Mouse (Mus musculus) olfactory bulb, adult 2 months (tissue): Measurements from ENCODE around the gene Fam83e.

Experiments used
- CTCF ChIP-seq: fragments of 200-500 bp; IDR thresholded peaks from 2 replicates; pipeline ENCODE4 v1.5.1; 2012; ENCODE audit warnings: low read depth, mild to moderate bottlenecking, low read length, moderate library complexity; ENCODE audit not compliant: insufficient read depth
- POLR2A ChIP-seq: fragments of 200-500 bp; IDR thresholded peaks from 2 replicates; pipeline ENCODE4 v1.6.1; 2012; ENCODE audit warnings: mild to moderate bottlenecking, low read depth, low read length, moderate library complexity; ENCODE audit not compliant: insufficient read depth

- TF ChIP-seq CTCF = no peak
- TF ChIP-seq POLR2A = no peak
Observed at GRCm38 (mm10) chr7:45775237-45775636, 54.2 kb downstream of the Fam83e start.
